Mouse (Mus musculus): ENCODE measurements around the gene L3hypdh.

GRCm38 (mm10) chr12:72039501-72039900 is 45.7 kb downstream of the L3hypdh start:
- TF ChIP-seq CTCF (IDR thresholded peaks at IDR 0.05; ENCODE audit: borderline replicate concordance, insufficient read depth, low read depth, low read length) (no peak), POLR2A (IDR thresholded peaks at IDR 0.05; ENCODE audit: borderline replicate concordance, insufficient read depth, low read length) (no peak)

Measured in cerebellum, adult 2 months (tissue).